Mouse (Mus musculus): ENCODE measurements at regions not wholly inside any gene's neighbourhood (a gene's known extent, or its start where the extent isn't known, plus 50 kb on each side); places are given as distances from the start of the nearest gene placed in this dataset.

- Histone ChIP-seq H3K27ac (no peak overlapping the region), H3K9me3 (no peaks in the 10 kb centered on the region)
- no peak for ATAC-seq (ENCODE audit: low FRiP score, low read depth)
These were observed 101.6 kb upstream of the Ednrb start for GRCm38 (mm10) chr14:103945753-103946152.

GRCm38 (mm10) chr14:103939867-103940266 is 95.7 kb upstream of the Ednrb start:
- no peak overlapping the region for H3K4me2 ChIP-seq (replicated peaks)
- no peak overlapping the region for H3K9ac ChIP-seq
- H3K27ac ChIP-seq: no peak overlapping the region
- no peak for ATAC-seq (ENCODE audit: low FRiP score, low read depth)
- 4% methylated on average over 3 of the region's 3 CpGs for WGBS
- H3K4me1 ChIP-seq: peaks cover 7% of the 10 kb centered on the region; the same call in 1 of the 2 replicates
- H3K4me3 ChIP-seq: no peak overlapping the region
- no peaks in the 10 kb centered on the region for H3K27me3 ChIP-seq (replicated peaks)
- no peaks in the 10 kb centered on the region for H3K36me3 ChIP-seq
- no peaks in the 10 kb centered on the region for H3K9me3 ChIP-seq

More at GRCm38 (mm10) chr14:103945753-103946152, 101.6 kb upstream of the Ednrb start:
- H3K36me3 ChIP-seq: no peaks in the 10 kb centered on the region
- H3K27me3 ChIP-seq (replicated peaks): no peaks in the 10 kb centered on the region
- whole genome bisulfite sequencing: 56% methylated on average over 1 of the region's 1 CpGs
- no peak overlapping the region for H3K9ac ChIP-seq
- peaks cover 12% of the 10 kb centered on the region for H3K4me1 ChIP-seq
- no peak overlapping the region for H3K4me2 ChIP-seq (replicated peaks)
- no peak overlapping the region for H3K4me3 ChIP-seq

DNA sequence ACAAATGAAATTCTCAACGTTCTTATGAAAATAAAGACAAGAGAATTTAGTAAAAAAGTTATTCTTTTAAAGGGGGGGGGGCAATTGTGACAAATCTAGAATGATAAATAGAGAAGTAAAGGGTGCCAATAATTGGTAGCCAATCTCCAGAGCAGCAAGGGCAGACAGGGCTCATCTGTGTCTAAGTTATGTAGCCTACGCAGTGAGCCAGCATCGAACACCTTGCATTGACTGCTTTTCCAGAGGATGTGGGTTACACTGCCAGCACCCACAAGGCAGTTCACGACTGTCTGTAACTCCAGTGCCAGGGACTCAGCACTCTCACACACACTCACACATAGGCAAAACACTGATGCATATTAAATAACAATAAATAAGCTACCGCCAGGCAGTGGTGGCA is 94.7 kb upstream of the Ednrb start:
- 83% methylated on average over 5 of the region's 5 CpGs for WGBS
- Histone ChIP-seq H3K4me1 (peaks cover 7% of the 10 kb centered on the region; the same call in 1 of the 2 replicates), H3K36me3 (no peaks in the 10 kb centered on the region), H3K27me3 (replicated peaks) (no peaks in the 10 kb centered on the region), H3K4me2 (replicated peaks) (no peak overlapping the region), H3K9me3 (no peaks in the 10 kb centered on the region), H3K4me3 (no peak overlapping the region), H3K27ac (no peak overlapping the region), H3K9ac (no peak overlapping the region)
- no peak for ATAC-seq (ENCODE audit: low FRiP score, low read depth)

DNA sequence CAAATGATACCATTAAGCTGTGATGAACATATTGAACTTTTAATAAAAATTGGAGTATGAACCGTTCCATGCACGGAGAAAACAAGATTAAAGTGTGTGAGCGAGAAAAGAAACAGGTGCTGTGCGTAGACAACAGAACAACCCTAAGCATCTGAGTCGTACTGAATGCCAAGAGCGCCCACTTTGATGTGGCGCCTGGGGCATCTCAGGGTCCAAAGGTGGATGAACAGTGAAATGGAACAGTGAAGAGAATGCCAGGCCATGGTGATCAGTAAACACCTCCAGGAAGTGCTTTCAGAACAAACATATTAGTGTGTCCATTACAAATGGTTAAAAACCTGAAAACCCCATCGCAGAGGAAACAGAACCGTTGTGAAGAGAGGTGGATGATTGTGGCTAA is 94.0 kb upstream of the Ednrb start:
- ATAC-seq (ENCODE audit: low FRiP score, low read depth): no peak
- Histone ChIP-seq H3K27me3 (replicated peaks) (no peaks in the 10 kb centered on the region), H3K9ac (no peak overlapping the region), H3K4me3 (no peak overlapping the region), H3K4me1 (peaks cover 7% of the 10 kb centered on the region; the same call in 1 of the 2 replicates), H3K4me2 (replicated peaks) (no peak overlapping the region), H3K36me3 (no peaks in the 10 kb centered on the region), H3K27ac (no peak overlapping the region), H3K9me3 (no peaks in the 10 kb centered on the region)
- WGBS: 93% methylated on average over 9 of the region's 9 CpGs

- 91% methylated on average over 6 of the region's 6 CpGs for WGBS
- H3K27me3 ChIP-seq (replicated peaks): no peaks in the 10 kb centered on the region
- ATAC-seq (ENCODE audit: low FRiP score, low read depth): no peak
- no peaks in the 10 kb centered on the region for H3K9me3 ChIP-seq
- H3K4me1 ChIP-seq: peaks cover 7% of the 10 kb centered on the region; the same call in 1 of the 2 replicates
- H3K27ac ChIP-seq: no peak overlapping the region
- H3K4me2 ChIP-seq (replicated peaks): no peak overlapping the region
- no peak overlapping the region for H3K9ac ChIP-seq
- no peak overlapping the region for H3K4me3 ChIP-seq
- no peaks in the 10 kb centered on the region for H3K36me3 ChIP-seq
These were observed 93.5 kb upstream of the Ednrb start for GRCm38 (mm10) chr14:103937700-103938099.

GRCm38 (mm10) chr14:103933813-103934212 is 89.6 kb upstream of the Ednrb start:
- Histone ChIP-seq H3K4me3 (no peak overlapping the region), H3K4me1 (no peaks in the 10 kb centered on the region), H3K4me2 (replicated peaks) (no peak overlapping the region), H3K9me3 (no peaks in the 10 kb centered on the region), H3K27ac (no peak overlapping the region), H3K27me3 (replicated peaks) (no peaks in the 10 kb centered on the region), H3K36me3 (no peaks in the 10 kb centered on the region), H3K9ac (no peak overlapping the region)
- 93% methylated on average over 3 of the region's 3 CpGs for WGBS
- ATAC-seq (ENCODE audit: low FRiP score, low read depth): no peak

DNA sequence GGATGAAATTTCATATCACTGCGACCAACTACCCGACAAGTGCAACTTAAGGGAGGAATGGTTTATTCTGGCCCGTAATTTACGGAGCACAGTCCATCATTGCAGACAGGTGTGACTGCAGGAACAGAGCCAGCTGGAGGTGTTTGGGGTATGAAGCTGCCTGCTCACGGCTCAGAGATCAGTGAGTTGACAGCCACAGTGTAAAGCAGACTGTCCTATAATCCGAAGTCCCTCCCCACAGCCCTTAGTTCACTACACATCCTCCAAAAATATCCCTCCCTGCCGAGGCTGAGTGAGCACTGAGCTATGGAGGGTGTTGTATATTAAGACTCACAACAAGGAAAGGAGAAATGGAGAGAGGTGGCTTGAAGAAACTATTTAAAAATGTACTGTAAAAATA is 88.0 kb upstream of the Ednrb start:
- H3K9ac ChIP-seq: no peak overlapping the region
- H3K4me1 ChIP-seq: no peaks in the 10 kb centered on the region
- H3K27me3 ChIP-seq (replicated peaks): no peaks in the 10 kb centered on the region
- H3K9me3 ChIP-seq: no peaks in the 10 kb centered on the region
- H3K27ac ChIP-seq: no peak overlapping the region
- no peak for ATAC-seq (ENCODE audit: low FRiP score, low read depth)
- no peak overlapping the region for H3K4me2 ChIP-seq (replicated peaks)
- no peaks in the 10 kb centered on the region for H3K36me3 ChIP-seq
- H3K4me3 ChIP-seq: no peak overlapping the region
- 86% methylated on average over 7 of the region's 7 CpGs for WGBS

DNA sequence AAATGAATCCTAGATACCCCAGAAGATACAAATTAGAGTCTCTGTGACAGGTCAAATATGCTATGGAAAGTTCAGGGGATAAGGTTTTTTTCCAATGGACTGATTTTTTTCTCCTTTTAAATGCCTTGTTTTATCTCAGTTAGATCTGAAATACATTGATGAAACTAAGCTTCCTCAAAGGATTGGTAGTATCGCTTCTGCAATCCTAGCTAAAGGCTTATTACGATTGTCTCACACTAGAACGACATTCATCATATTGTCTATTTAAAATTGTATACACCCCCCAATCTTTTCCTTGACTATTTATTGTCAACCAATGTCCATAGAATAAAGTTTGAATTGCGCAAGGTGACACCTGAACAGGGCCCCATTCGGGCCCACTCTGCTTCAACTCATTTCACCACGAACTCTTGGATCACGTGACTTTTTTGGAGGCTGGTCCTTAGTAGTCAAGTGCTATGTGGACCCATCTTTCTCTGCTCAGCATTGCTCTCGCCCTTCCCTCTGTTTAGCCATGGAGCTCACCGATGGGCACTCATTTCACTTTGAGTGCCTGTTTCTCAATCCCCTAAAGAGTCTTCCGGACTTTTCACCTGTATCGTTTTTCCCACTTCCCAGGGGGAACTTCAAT is 85.6 kb upstream of the Ednrb start:
- WGBS: 93% methylated on average over 11 of the region's 11 CpGs
- no peaks in the 10 kb centered on the region for H3K36me3 ChIP-seq
- no peaks in the 10 kb centered on the region for H3K4me1 ChIP-seq
- no peak overlapping the region for H3K4me2 ChIP-seq (replicated peaks)
- H3K27me3 ChIP-seq (replicated peaks): no peaks in the 10 kb centered on the region
- no peak overlapping the region for H3K27ac ChIP-seq
- ATAC-seq (ENCODE audit: low FRiP score, low read depth): no peak
- no peak overlapping the region for H3K4me3 ChIP-seq
- no peak overlapping the region for H3K9ac ChIP-seq
- H3K9me3 ChIP-seq: no peaks in the 10 kb centered on the region

GRCm38 (mm10) chr14:103929155-103929729 is 85.0 kb upstream of the Ednrb start:
- WGBS: 71% methylated on average over 6 of the region's 6 CpGs
- no peaks in the 10 kb centered on the region for H3K36me3 ChIP-seq
- no peaks in the 10 kb centered on the region for H3K27me3 ChIP-seq (replicated peaks)
- H3K27ac ChIP-seq: no peak overlapping the region
- no peaks in the 10 kb centered on the region for H3K9me3 ChIP-seq
- no peak overlapping the region for H3K4me3 ChIP-seq
- no peak for ATAC-seq (ENCODE audit: low FRiP score, low read depth)
- H3K4me2 ChIP-seq (replicated peaks): no peak overlapping the region
- H3K9ac ChIP-seq: no peak overlapping the region
- no peaks in the 10 kb centered on the region for H3K4me1 ChIP-seq

GRCm38 (mm10) chr14:103920169-103920568 is 76.0 kb upstream of the Ednrb start:
- no peak overlapping the region for H3K4me3 ChIP-seq
- H3K27ac ChIP-seq: no peak overlapping the region
- H3K27me3 ChIP-seq (replicated peaks): no peaks in the 10 kb centered on the region
- H3K36me3 ChIP-seq: no peaks in the 10 kb centered on the region
- no peak overlapping the region for H3K9ac ChIP-seq
- 82% methylated on average over 5 of the region's 5 CpGs for WGBS
- peaks cover 3% of the 10 kb centered on the region; the same call in 1 of the 2 replicates for H3K4me1 ChIP-seq
- no peak overlapping the region for H3K4me2 ChIP-seq (replicated peaks)
- no peak for ATAC-seq (ENCODE audit: low FRiP score, low read depth)
- H3K9me3 ChIP-seq: no peaks in the 10 kb centered on the region

DNA sequence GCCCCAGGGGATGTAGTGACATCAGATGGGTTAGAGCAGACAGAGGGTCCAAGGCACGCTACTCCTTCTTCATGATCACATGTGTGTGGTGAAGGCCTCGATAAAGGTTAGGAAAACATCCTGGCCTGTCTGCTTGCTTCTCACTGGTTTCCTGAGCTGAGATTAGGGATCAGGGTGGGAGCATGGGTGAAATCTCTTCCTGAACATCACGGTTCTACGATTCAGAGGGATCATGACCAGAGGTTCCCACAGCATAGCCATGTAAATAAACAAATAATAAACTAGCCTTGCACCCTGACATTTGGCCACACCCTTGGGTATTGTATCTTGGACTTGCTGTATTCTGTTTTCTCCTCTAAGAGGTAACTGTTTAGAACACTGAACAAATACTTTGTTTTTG is 75.2 kb upstream of the Ednrb start:
- no peak overlapping the region for H3K9ac ChIP-seq
- no peaks in the 10 kb centered on the region for H3K9me3 ChIP-seq
- WGBS: 78% methylated on average over 4 of the region's 4 CpGs
- no peak overlapping the region for H3K27ac ChIP-seq
- no peak overlapping the region for H3K4me2 ChIP-seq (replicated peaks)
- H3K36me3 ChIP-seq: no peaks in the 10 kb centered on the region
- H3K4me3 ChIP-seq: no peak overlapping the region
- H3K4me1 ChIP-seq: peaks cover 3% of the 10 kb centered on the region; the same call in 1 of the 2 replicates
- ATAC-seq (ENCODE audit: low FRiP score, low read depth): no peak
- H3K27me3 ChIP-seq (replicated peaks): no peaks in the 10 kb centered on the region

GRCm38 (mm10) chr14:103913453-103913852 is 69.3 kb upstream of the Ednrb start:
- H3K4me2 ChIP-seq (replicated peaks): no peak overlapping the region
- no peak overlapping the region for H3K4me3 ChIP-seq
- H3K27me3 ChIP-seq (replicated peaks): no peaks in the 10 kb centered on the region
- H3K4me1 ChIP-seq: no peaks in the 10 kb centered on the region
- WGBS: 90% methylated on average over 4 of the region's 4 CpGs
- H3K36me3 ChIP-seq: no peaks in the 10 kb centered on the region
- no peak overlapping the region for H3K9ac ChIP-seq
- no peaks in the 10 kb centered on the region for H3K9me3 ChIP-seq
- no peak for ATAC-seq (ENCODE audit: low FRiP score, low read depth)
- no peak overlapping the region for H3K27ac ChIP-seq

- WGBS: 87% methylated on average over 4 of the region's 4 CpGs
- no peak for ATAC-seq (ENCODE audit: low FRiP score, low read depth)
- no peak overlapping the region for H3K9ac ChIP-seq
- no peak overlapping the region for H3K4me2 ChIP-seq (replicated peaks)
- H3K9me3 ChIP-seq: no peaks in the 10 kb centered on the region
- no peaks in the 10 kb centered on the region for H3K27me3 ChIP-seq (replicated peaks)
- no peak overlapping the region for H3K4me3 ChIP-seq
- H3K4me1 ChIP-seq: no peaks in the 10 kb centered on the region
- H3K36me3 ChIP-seq: no peaks in the 10 kb centered on the region
- no peak overlapping the region for H3K27ac ChIP-seq
These were observed 67.5 kb upstream of the Ednrb start for GRCm38 (mm10) chr14:103911707-103912106.
